Mouse (Mus musculus): Measurements from ENCODE around the gene Ankrd1.

- TF ChIP-seq CTCF (IDR thresholded peaks at IDR 0.05; ENCODE audit: low read depth) (no peak), EP300 (IDR thresholded peaks at IDR 0.05; ENCODE audit: low read depth) (no peak)
Observed at GRCm38 (mm10) chr19:36166401-36167160, 46.7 kb upstream of the Ankrd1 start.

Data from heart, postnatal 0 days (tissue).